Mouse (Mus musculus) heart, postnatal 25 days (tissue): Measurements from ENCODE around the gene Elmo3. TPM values are rescaled to one million over a fixed set of nuclear protein-coding genes. Genes with fewer than 3 reads are reported as not detected.
A peak's percentile ranks its signal among the peaks of the same experiment; 100 is the strongest.

ENCODE experiments used
- DNase-seq: peaks from one replicate; pipeline ENCODE4 v3.0.0; 2022; ENCODE audit warnings: low spot score
- intact Hi-C: fragments of 180-260 bp; cut with DNase I; formaldehyde crosslinking; loops from one replicate; pipeline ENCODE4 v1.15.1; 2025
- total RNA-seq, 2 experiments: library from RNA; stranded (reverse); gene quantifications; 2 replicates each; pipeline ENCODE4 v1.2.3; 2021

The Elmo3 gene
- total RNA-seq, 2 experiments from 2014 or later, result 0.81 to 0.91 TPM

GRCm38 (mm10) chr8:105294776-105295175 is 10.6 kb upstream of the Elmo3 start:
- DNase-seq, result no peak
- intact Hi-C loops, result loop anchor here (5.0 kb wide), 2 partner anchors 42 to 53 kb away; partner anchors contain the start of genes Fhod1 and Slc9a5

- DNase-seq, result no peak
- intact Hi-C loops, result loop anchor here (5.0 kb wide), 1 partner anchor 52 kb away; the partner anchor contains the start of genes Fhod1 and Slc9a5
These were observed 10.1 kb upstream of the Elmo3 start for GRCm38 (mm10) chr8:105295256-105295655.

- no peak for DNase-seq
These were observed 9.4 kb upstream of the Elmo3 start, which contains the start of gene Exoc3l for GRCm38 (mm10) chr8:105295895-105296573. TSS of gene Exoc3l (minus strand) at chr8:105296101.

GRCm38 (mm10) chr8:105297511-105298192 is 7.7 kb upstream of the Elmo3 start, which contains the start of gene E2f4:
TSS of gene E2f4 (plus strand) at chr8:105297663.
- intact Hi-C loops, result loop anchor here (2.0 to 5.0 kb wide), 3 partner anchors 27 to 127 kb away; partner anchors contain the start of genes Cbfb, Fhod1 and Slc9a5
- DNase-seq, result peak; percentile 86

More at GRCm38 (mm10) chr8:105295895-105296573, 9.4 kb upstream of the Elmo3 start, which contains the start of gene Exoc3l:
- intact Hi-C loops, result loop anchor here (2.0 to 5.0 kb wide), 2 partner anchors 51 to 125 kb away; partner anchors contain the start of genes Cbfb, Fhod1 and Slc9a5

GRCm38 (mm10) chr8:105298351-105299252 is 6.8 kb upstream of the Elmo3 start:
- no peak for DNase-seq
- intact Hi-C loops, result loop anchor here (2.0 to 5.0 kb wide), 2 partner anchors 26 to 49 kb away; partner anchors contain the start of genes Fhod1 and Slc9a5

GRCm38 (mm10) chr8:105299962-105300361 is 5.4 kb upstream of the Elmo3 start:
- no peak for DNase-seq
- intact Hi-C loops, result loop anchor here (2.0 to 5.0 kb wide), 2 partner anchors 25 to 47 kb away; partner anchors contain the start of genes Fhod1 and Slc9a5

- no peak for DNase-seq
- intact Hi-C loops, result no loop called here
These were observed 2.0 kb upstream of the Elmo3 start for GRCm38 (mm10) chr8:105303396-105303795.

GRCm38 (mm10) chr8:105303874-105304273 is 1.5 kb upstream of the Elmo3 start:
- no peak for DNase-seq
- intact Hi-C loops, result no loop called here

- DNase-seq, result no peak
- intact Hi-C loops, result no loop called here
These were observed 833 bp upstream of the Elmo3 start for GRCm38 (mm10) chr8:105304325-105305210.

- DNase-seq, result no peak
- intact Hi-C loops, result no loop called here
These were observed 818 bp downstream of the Elmo3 start for GRCm38 (mm10) chr8:105306146-105306691.

- DNase-seq, result no peak
- intact Hi-C loops, result no loop called here
These were observed 2.3 kb downstream of the Elmo3 start for GRCm38 (mm10) chr8:105307670-105308069.

- intact Hi-C loops, result no loop called here
- no peak for DNase-seq
These were observed 3.0 kb downstream of the Elmo3 start for GRCm38 (mm10) chr8:105308428-105308827.

- no peak for DNase-seq
- intact Hi-C loops, result no loop called here
These were observed 3.9 kb downstream of the Elmo3 start for GRCm38 (mm10) chr8:105309142-105309847.

- no peak for DNase-seq
- intact Hi-C loops, result no loop called here
These were observed 4.7 kb downstream of the Elmo3 start for GRCm38 (mm10) chr8:105310118-105310517.

GRCm38 (mm10) chr8:105311718-105312117 is 6.3 kb downstream of the Elmo3 start:
- DNase-seq, result no peak
- intact Hi-C loops, result no loop called here

GRCm38 (mm10) chr8:105312891-105313481 is 7.6 kb downstream of the Elmo3 start:
- intact Hi-C loops, result no loop called here
- no peak for DNase-seq

GRCm38 (mm10) chr8:105313622-105314402 is 8.4 kb downstream of the Elmo3 start:
- DNase-seq, result no peak
- intact Hi-C loops, result no loop called here
